Mouse (Mus musculus) forebrain, postnatal 0 days (tissue): Measurements from ENCODE around the gene Dnm3. TPM values are rescaled to one million over a fixed set of nuclear protein-coding genes. Genes with fewer than 3 reads are reported as not detected.
A peak's percentile ranks its signal among the peaks of the same experiment; 100 is the strongest.

Source experiments
- ATAC-seq: fragments of 200-750 bp; cut with Nextera tagmentation; 2 replicates; pipeline ENCODE4 v1.8.0; 2017; ENCODE audit warnings: mild to moderate bottlenecking, moderate library complexity
- DNase-seq: peaks from one replicate; pipeline ENCODE4 v3.0.0-alpha.2; 2015
- H3K27ac ChIP-seq: fragments of 300-500 bp; sonication (generic); 2 replicates; pipeline ENCODE4 v1.5.1; 2014; ENCODE audit warnings: low read depth, mild to moderate bottlenecking, antibody characterized with exemption, low read length, moderate library complexity, mixed read lengths
- H3K27me3 ChIP-seq: fragments of 300-500 bp; sonication (generic); 2 replicates; pipeline ENCODE4 v1.6.1; 2014; ENCODE audit warnings: mild to moderate bottlenecking, low read length, mixed read lengths; ENCODE audit not compliant: insufficient read depth
- H3K36me3 ChIP-seq: fragments of 300-500 bp; sonication (generic); 2 replicates; pipeline ENCODE4 v1.6.1; 2014; ENCODE audit warnings: mild to moderate bottlenecking, moderate library complexity; ENCODE audit not compliant: insufficient read depth
- H3K4me1 ChIP-seq: fragments of 300-500 bp; sonication (generic); 2 replicates; pipeline ENCODE4 v1.6.1; 2014; ENCODE audit warnings: antibody characterized with exemption; ENCODE audit not compliant: insufficient read depth
- H3K4me2 ChIP-seq: fragments of 300-500 bp; sonication (generic); 2 replicates; pipeline ENCODE4 v1.6.1; 2014; ENCODE audit warnings: low read depth, mild to moderate bottlenecking, moderate library complexity
- H3K4me3 ChIP-seq: fragments of 300-500 bp; sonication (generic); 2 replicates; pipeline ENCODE4 v1.5.1; 2014; ENCODE audit warnings: low read depth, low read length, mixed read lengths
- H3K9ac ChIP-seq: fragments of 300-500 bp; sonication (generic); 2 replicates; pipeline ENCODE4 v1.6.1; 2014; ENCODE audit warnings: mild to moderate bottlenecking
- H3K9me3 ChIP-seq: fragments of 300-500 bp; sonication (generic); 2 replicates; pipeline ENCODE4 v1.6.1; 2016; ENCODE audit warnings: low read length
- CTCF ChIP-seq: sonication (generic); IDR thresholded peaks from 2 replicates; pipeline ENCODE4 v1.5.1; 2016; ENCODE audit warnings: antibody characterized with exemption, control low read depth, low read depth
- WGBS: fragments of 180-500 bp; shearing (Covaris S2); extraction: QIAGEN DNeasy Blood & Tissue Kit; methylation state at CpG from one replicate; pipeline ENCODE4 v1.1.7; 2014; 5-methylcytosine and 5-hydroxymethylcytosine counted together
- polyA plus RNA-seq: library from polyadenylated mRNA; unstranded; fragments of >200 nt; fragmentation: Nextera tagmentation; extraction: Ambion mirVana; gene quantifications from 2 replicates; pipeline ENCODE4 v1.2.1, GENCODE M21; 2015
- total RNA-seq: library from RNA; depleted of rRNA; stranded (reverse); fragments of >200 nt; gene quantifications from 2 replicates; pipeline ENCODE4 v1.2.3, GENCODE M21; 2014

Gene Dnm3
- total and polyA plus RNA-seq, 2 experiments from 2014 or later = 45.3 to 74.4 TPM

GRCm38 (mm10) chr1:162312152-162312551 is 165.7 kb downstream of the Dnm3 start:
- Histone ChIP-seq H3K9ac (no peak overlapping the region), H3K27me3 (no peaks in the 10 kb centered on the region), H3K4me2 (no peak overlapping the region), H3K27ac (no peak overlapping the region), H3K4me1 (no peaks in the 10 kb centered on the region; the same call in 1 of the 2 replicates), H3K4me3 (no peak overlapping the region), H3K36me3 (0 out of 2 replicates have a peak, but pooled peaks cover 3% of the 10 kb centered on the region), H3K9me3 (no peaks in the 10 kb centered on the region)
- TF ChIP-seq CTCF = no peak
- ATAC-seq (no peak), DNase-seq (no peak)
- WGBS = 81% methylated on average over 7 of the region's 7 CpGs

DNA sequence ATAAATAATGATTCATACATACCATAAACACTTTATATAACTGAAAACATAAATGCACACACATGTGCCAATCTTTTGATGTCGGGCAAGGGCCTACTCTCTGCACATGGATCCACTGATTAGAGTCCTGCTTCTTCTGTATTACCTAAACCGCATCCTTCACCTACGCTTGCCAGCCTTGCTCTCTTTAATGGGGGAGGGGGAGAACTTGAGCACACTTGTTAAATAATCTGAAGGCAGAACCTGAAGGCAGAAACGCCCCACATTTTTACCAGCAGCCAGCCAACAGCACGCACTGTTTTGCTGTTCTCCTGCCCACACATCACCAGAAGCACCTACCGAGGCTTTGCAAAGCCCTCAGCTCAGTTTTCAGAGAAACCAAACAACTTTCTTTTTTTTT is 172.6 kb downstream of the Dnm3 start:
- Histone ChIP-seq H3K9ac (no peak overlapping the region), H3K27ac (no peak overlapping the region), H3K27me3 (no peaks in the 10 kb centered on the region), H3K4me2 (no peak overlapping the region), H3K36me3 (peaks cover 17% of the 10 kb centered on the region), H3K4me3 (no peak overlapping the region), H3K4me1 (no peaks in the 10 kb centered on the region), H3K9me3 (no peaks in the 10 kb centered on the region)
- ATAC-seq = no peak
- 72% methylated on average over 6 of the region's 6 CpGs for WGBS
- no peak for TF ChIP-seq CTCF
- no peak for DNase-seq

GRCm38 (mm10) chr1:162302480-162302879 is 175.4 kb downstream of the Dnm3 start:
- Histone ChIP-seq H3K4me3 (no peak overlapping the region), H3K36me3 (peaks cover 17% of the 10 kb centered on the region), H3K9ac (no peak overlapping the region), H3K27ac (no peak overlapping the region), H3K4me2 (no peak overlapping the region), H3K9me3 (no peaks in the 10 kb centered on the region), H3K4me1 (no peaks in the 10 kb centered on the region), H3K27me3 (no peaks in the 10 kb centered on the region)
- 50% methylated on average over 4 of the region's 4 CpGs for WGBS
- DNase-seq = no peak
- no peak for TF ChIP-seq CTCF
- no peak for ATAC-seq

DNA sequence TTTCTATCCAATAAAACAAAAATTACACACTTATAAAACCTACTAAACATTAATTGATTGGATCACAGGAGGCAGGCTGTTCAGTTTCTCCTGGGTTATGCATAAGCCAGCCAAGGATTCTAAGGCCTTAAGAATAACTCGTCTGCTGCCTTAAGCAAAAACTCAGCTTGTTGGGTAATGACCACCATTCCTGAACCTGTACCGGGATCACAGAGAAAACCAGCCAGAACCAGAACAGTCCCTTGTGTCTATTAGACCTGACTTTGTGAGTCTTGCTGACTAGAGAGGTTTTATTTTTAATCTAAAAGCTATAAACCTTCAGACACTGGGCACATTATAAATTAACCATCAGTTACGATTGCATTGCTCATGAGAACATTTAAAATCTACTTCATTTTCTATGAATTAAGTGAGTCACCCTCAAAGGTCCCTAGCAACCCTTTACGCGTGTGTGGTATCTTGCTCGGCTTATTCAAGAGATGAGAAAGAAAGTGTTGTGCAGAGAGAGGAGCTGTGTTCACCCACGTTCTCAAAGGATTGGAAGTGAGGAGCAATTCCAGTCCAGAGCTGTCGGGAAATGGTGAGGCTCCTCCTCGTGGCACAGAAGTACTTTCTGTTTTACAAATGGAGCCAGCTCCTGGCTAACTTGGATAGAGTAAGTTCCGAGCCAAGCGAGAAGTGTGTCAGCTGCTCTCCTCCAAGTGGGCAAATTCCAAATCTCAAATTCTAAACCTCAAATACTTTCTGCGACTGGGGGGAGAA is 178.1 kb downstream of the Dnm3 start:
- DNase-seq (peak; percentile 71), ATAC-seq (peak; percentile 87)
- Histone ChIP-seq H3K4me3 (no peak overlapping the region), H3K4me1 (no peaks in the 10 kb centered on the region), H3K27me3 (no peaks in the 10 kb centered on the region), H3K9ac (no peak overlapping the region), H3K27ac (no peak overlapping the region), H3K4me2 (no peak overlapping the region), H3K36me3 (peaks cover 13% of the 10 kb centered on the region), H3K9me3 (no peaks in the 10 kb centered on the region)
- peak; percentile 17; the same call in 1 of the 2 replicates for TF ChIP-seq CTCF
- 46% methylated on average over 12 of the region's 12 CpGs for WGBS

DNA sequence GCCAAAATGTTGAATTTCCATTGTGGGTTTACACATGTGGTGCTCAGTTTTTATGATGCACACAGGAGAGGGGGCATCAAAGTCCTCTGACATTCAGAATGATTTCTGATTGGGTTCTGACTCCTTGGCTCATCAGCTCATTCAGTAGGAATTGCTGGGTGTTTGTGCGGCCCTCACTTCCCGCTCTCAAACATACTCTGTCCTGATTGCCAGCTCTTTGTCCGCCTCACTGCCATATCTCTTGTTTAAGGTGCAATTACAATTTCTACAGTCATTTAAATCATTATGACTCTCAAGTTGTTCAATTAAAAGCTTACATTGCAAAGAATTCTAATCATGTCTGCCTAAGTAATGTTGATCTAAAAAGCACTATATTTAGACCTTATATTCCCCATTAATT is 179.3 kb downstream of the Dnm3 start:
- no peaks in the 10 kb centered on the region for H3K9me3 ChIP-seq
- H3K9ac ChIP-seq = no peak overlapping the region
- TF ChIP-seq CTCF = no peak
- WGBS = 50% methylated on average over 3 of the region's 3 CpGs
- H3K36me3 ChIP-seq = peaks cover 5% of the 10 kb centered on the region
- no peak overlapping the region for H3K4me3 ChIP-seq
- no peaks in the 10 kb centered on the region for H3K4me1 ChIP-seq
- H3K27me3 ChIP-seq = no peaks in the 10 kb centered on the region
- ATAC-seq (no peak), DNase-seq (no peak)
- no peak overlapping the region for H3K27ac ChIP-seq
- no peak overlapping the region for H3K4me2 ChIP-seq

GRCm38 (mm10) chr1:162295443-162295842 is 182.4 kb downstream of the Dnm3 start:
- no peak overlapping the region for H3K9ac ChIP-seq
- no peaks in the 10 kb centered on the region for H3K36me3 ChIP-seq
- H3K4me3 ChIP-seq = no peak overlapping the region
- no peak for DNase-seq
- no peak for TF ChIP-seq CTCF
- no peak overlapping the region for H3K27ac ChIP-seq
- no peaks in the 10 kb centered on the region for H3K27me3 ChIP-seq
- no peaks in the 10 kb centered on the region for H3K9me3 ChIP-seq
- WGBS = 58% methylated on average over 5 of the region's 5 CpGs
- H3K4me2 ChIP-seq = no peak overlapping the region
- no peak for ATAC-seq
- H3K4me1 ChIP-seq = no peaks in the 10 kb centered on the region

GRCm38 (mm10) chr1:162294572-162294910 is 183.3 kb downstream of the Dnm3 start:
- Histone ChIP-seq H3K4me1 (no peaks in the 10 kb centered on the region), H3K9me3 (no peaks in the 10 kb centered on the region), H3K4me3 (no peak overlapping the region), H3K27ac (no peak overlapping the region), H3K36me3 (no peaks in the 10 kb centered on the region), H3K9ac (no peak overlapping the region), H3K27me3 (no peaks in the 10 kb centered on the region), H3K4me2 (no peak overlapping the region)
- no peak for TF ChIP-seq CTCF
- ATAC-seq = 0 out of 2 replicates have a peak, but pooled peaks have one; percentile 10
- 56% methylated on average over 4 of the region's 4 CpGs for WGBS
- DNase-seq = no peak
